Mouse (Mus musculus): ENCODE results near the gene Agps. TPM values are rescaled to one million over a fixed set of nuclear protein-coding genes. Genes with fewer than 3 reads are reported as not detected.

Agps gene
- polyA plus RNA-seq, 1 experiment from 2014 or later = 10.9 TPM

GRCm38 (mm10) chr2:75955709-75956108 lies 123.7 kb downstream of the Agps start:
- no peak for ATAC-seq (ENCODE audit: low read depth)
- Histone ChIP-seq H3K36me3 (ENCODE audit: control insufficient read depth, insufficient read depth) (no peaks in the 10 kb centered on the region), H3K27ac (ENCODE audit: low read length) (no peak overlapping the region), H3K9ac (ENCODE audit: low read depth, low read length) (no peak overlapping the region), H3K4me1 (ENCODE audit: control insufficient read depth, low read depth, low read length) (no peaks in the 10 kb centered on the region), H3K4me3 (ENCODE audit: low read depth, low read length) (no peak overlapping the region), H3K4me2 (ENCODE audit: low read depth, low read length) (no peak overlapping the region), H3K9me3 (replicated peaks; ENCODE audit: control insufficient read depth, low read length) (no peaks in the 10 kb centered on the region), H3K27me3 (ENCODE audit: control insufficient read depth, insufficient read depth, low read depth, low read length) (no peaks in the 10 kb centered on the region)
- whole genome bisulfite sequencing (ENCODE audit: insufficient replicate concordance) = 54% methylated on average over 14 of the region's 14 CpGs

- no peak overlapping the region for H3K4me2 ChIP-seq (ENCODE audit: low read depth, low read length)
- no peak overlapping the region for H3K9ac ChIP-seq (ENCODE audit: low read depth, low read length)
Observed at GRCm38 (mm10) chr2:75959183-75959849, 127.3 kb downstream of the Agps start.

GRCm38 (mm10) chr2:75959850-75960365 lies 127.9 kb downstream of the Agps start:
- H3K4me2 ChIP-seq (ENCODE audit: low read depth, low read length) = no peak overlapping the region
- no peak overlapping the region for H3K4me3 ChIP-seq (ENCODE audit: low read depth, low read length)
- WGBS (ENCODE audit: insufficient replicate concordance) = 39% methylated on average over 15 of the region's 15 CpGs

More at GRCm38 (mm10) chr2:75959183-75959849, 127.3 kb downstream of the Agps start:
- no peak for ATAC-seq (ENCODE audit: low read depth)
- H3K9me3 ChIP-seq (replicated peaks; ENCODE audit: control insufficient read depth, low read length) = no peaks in the 10 kb centered on the region
- H3K4me3 ChIP-seq (ENCODE audit: low read depth, low read length) = no peak overlapping the region
- no peaks in the 10 kb centered on the region for H3K4me1 ChIP-seq (ENCODE audit: control insufficient read depth, low read depth, low read length)
- no peak overlapping the region for H3K27ac ChIP-seq (ENCODE audit: low read length)
- H3K27me3 ChIP-seq (ENCODE audit: control insufficient read depth, insufficient read depth, low read depth, low read length) = no peaks in the 10 kb centered on the region
- H3K36me3 ChIP-seq (ENCODE audit: control insufficient read depth, insufficient read depth) = no peaks in the 10 kb centered on the region
- 52% methylated on average over 18 of the region's 18 CpGs for WGBS (ENCODE audit: insufficient replicate concordance)

GRCm38 (mm10) chr2:75960366-75961330 lies 128.7 kb downstream of the Agps start:
- H3K4me2 ChIP-seq (ENCODE audit: low read depth, low read length) = no peak overlapping the region
- peaks cover 3% of the 10 kb centered on the region; the same call in 1 of the 2 replicates for H3K4me1 ChIP-seq (ENCODE audit: control insufficient read depth, low read depth, low read length)
- H3K9ac ChIP-seq (ENCODE audit: low read depth, low read length) = no peak overlapping the region
- peak; percentile 53; the same call in 1 of the 2 replicates for ATAC-seq (ENCODE audit: low read depth)
- H3K4me3 ChIP-seq (ENCODE audit: low read depth, low read length) = no peak overlapping the region
- no peaks in the 10 kb centered on the region for H3K9me3 ChIP-seq (replicated peaks; ENCODE audit: control insufficient read depth, low read length)
- WGBS (ENCODE audit: insufficient replicate concordance) = 51% methylated on average over 15 of the region's 15 CpGs
- H3K27ac ChIP-seq (ENCODE audit: low read length) = no peak overlapping the region
- no peaks in the 10 kb centered on the region for H3K27me3 ChIP-seq (ENCODE audit: control insufficient read depth, insufficient read depth, low read depth, low read length)
- no peaks in the 10 kb centered on the region for H3K36me3 ChIP-seq (ENCODE audit: control insufficient read depth, insufficient read depth)

More at GRCm38 (mm10) chr2:75959850-75960365, 127.9 kb downstream of the Agps start:
- no peak overlapping the region for H3K27ac ChIP-seq (ENCODE audit: low read length)
- H3K27me3 ChIP-seq (ENCODE audit: control insufficient read depth, insufficient read depth, low read depth, low read length) = no peaks in the 10 kb centered on the region
- peaks cover 3% of the 10 kb centered on the region; the same call in 1 of the 2 replicates for H3K4me1 ChIP-seq (ENCODE audit: control insufficient read depth, low read depth, low read length)
- H3K36me3 ChIP-seq (ENCODE audit: control insufficient read depth, insufficient read depth) = no peaks in the 10 kb centered on the region
- H3K9ac ChIP-seq (ENCODE audit: low read depth, low read length) = no peak overlapping the region
- no peaks in the 10 kb centered on the region for H3K9me3 ChIP-seq (replicated peaks; ENCODE audit: control insufficient read depth, low read length)
- no peak for ATAC-seq (ENCODE audit: low read depth)

DNA sequence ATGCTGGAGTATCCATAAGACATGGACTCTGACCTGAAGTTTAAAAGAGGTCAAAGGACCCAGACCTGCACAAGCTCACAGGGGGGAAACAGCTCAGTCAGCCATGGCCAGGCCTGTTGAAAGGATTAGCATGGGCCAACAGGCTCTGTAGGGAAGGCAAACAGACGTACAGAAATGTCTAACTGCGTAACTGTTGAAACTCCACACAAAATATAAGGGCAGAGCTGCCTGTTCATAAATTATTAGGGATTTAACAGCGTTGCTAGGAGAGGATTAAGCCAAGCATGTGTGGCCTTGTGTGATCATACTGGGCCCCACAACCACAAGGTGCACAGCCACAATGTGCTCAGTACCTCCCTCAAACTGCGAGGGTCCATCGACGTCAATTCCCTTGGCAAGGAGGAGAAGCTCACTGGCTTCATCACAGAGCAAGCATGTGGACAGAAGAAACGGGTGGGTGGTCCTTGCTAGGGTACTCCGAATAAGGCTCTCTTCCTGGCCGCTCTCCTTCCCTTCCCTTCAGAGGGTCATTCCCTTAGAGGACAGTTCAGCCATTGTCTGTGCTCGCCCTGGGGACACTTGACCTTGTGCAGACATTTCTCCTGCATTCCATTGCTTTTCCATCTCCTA lies 131.3 kb downstream of the Agps start:
- ATAC-seq (ENCODE audit: low read depth) = no peak
- WGBS (ENCODE audit: insufficient replicate concordance) = 68% methylated on average over 10 of the region's 10 CpGs
- Histone ChIP-seq H3K4me1 (ENCODE audit: control insufficient read depth, low read depth, low read length) (peaks cover 3% of the 10 kb centered on the region; the same call in 1 of the 2 replicates), H3K27me3 (ENCODE audit: control insufficient read depth, insufficient read depth, low read depth, low read length) (no peaks in the 10 kb centered on the region), H3K9me3 (replicated peaks; ENCODE audit: control insufficient read depth, low read length) (no peaks in the 10 kb centered on the region), H3K36me3 (ENCODE audit: control insufficient read depth, insufficient read depth) (no peaks in the 10 kb centered on the region), H3K4me3 (ENCODE audit: low read depth, low read length) (no peak overlapping the region), H3K27ac (ENCODE audit: low read length) (no peak overlapping the region), H3K4me2 (ENCODE audit: low read depth, low read length) (no peak overlapping the region), H3K9ac (ENCODE audit: low read depth, low read length) (no peak overlapping the region)

GRCm38 (mm10) chr2:75964051-75964450 lies 132.1 kb downstream of the Agps start:
- Histone ChIP-seq H3K27ac (ENCODE audit: low read length) (no peak overlapping the region), H3K4me1 (ENCODE audit: control insufficient read depth, low read depth, low read length) (peaks cover 3% of the 10 kb centered on the region; the same call in 1 of the 2 replicates), H3K27me3 (ENCODE audit: control insufficient read depth, insufficient read depth, low read depth, low read length) (no peaks in the 10 kb centered on the region), H3K9me3 (replicated peaks; ENCODE audit: control insufficient read depth, low read length) (no peaks in the 10 kb centered on the region), H3K9ac (ENCODE audit: low read depth, low read length) (no peak overlapping the region), H3K36me3 (ENCODE audit: control insufficient read depth, insufficient read depth) (no peaks in the 10 kb centered on the region), H3K4me2 (ENCODE audit: low read depth, low read length) (peak overlapping the region; percentile 47), H3K4me3 (ENCODE audit: low read depth, low read length) (peak overlapping the region; percentile 17; the same call in 1 of the 2 replicates)
- no peak for ATAC-seq (ENCODE audit: low read depth)
- WGBS (ENCODE audit: insufficient replicate concordance) = 45% methylated on average over 5 of the region's 5 CpGs

- no peaks in the 10 kb centered on the region for H3K36me3 ChIP-seq (ENCODE audit: control insufficient read depth, insufficient read depth)
- H3K9me3 ChIP-seq (replicated peaks; ENCODE audit: control insufficient read depth, low read length) = no peaks in the 10 kb centered on the region
- peaks cover 3% of the 10 kb centered on the region; the same call in 1 of the 2 replicates for H3K4me1 ChIP-seq (ENCODE audit: control insufficient read depth, low read depth, low read length)
- ATAC-seq (ENCODE audit: low read depth) = no peak
- WGBS (ENCODE audit: insufficient replicate concordance) = 12% methylated on average over 14 of the region's 14 CpGs
- peak overlapping the region; percentile 17 for H3K4me3 ChIP-seq (ENCODE audit: low read depth, low read length)
- no peak overlapping the region for H3K27ac ChIP-seq (ENCODE audit: low read length)
- no peak overlapping the region for H3K9ac ChIP-seq (ENCODE audit: low read depth, low read length)
- H3K4me2 ChIP-seq (ENCODE audit: low read depth, low read length) = peak overlapping the region; percentile 47
- H3K27me3 ChIP-seq (ENCODE audit: control insufficient read depth, insufficient read depth, low read depth, low read length) = no peaks in the 10 kb centered on the region
Observed at GRCm38 (mm10) chr2:75964512-75964911, 132.5 kb downstream of the Agps start.

DNA sequence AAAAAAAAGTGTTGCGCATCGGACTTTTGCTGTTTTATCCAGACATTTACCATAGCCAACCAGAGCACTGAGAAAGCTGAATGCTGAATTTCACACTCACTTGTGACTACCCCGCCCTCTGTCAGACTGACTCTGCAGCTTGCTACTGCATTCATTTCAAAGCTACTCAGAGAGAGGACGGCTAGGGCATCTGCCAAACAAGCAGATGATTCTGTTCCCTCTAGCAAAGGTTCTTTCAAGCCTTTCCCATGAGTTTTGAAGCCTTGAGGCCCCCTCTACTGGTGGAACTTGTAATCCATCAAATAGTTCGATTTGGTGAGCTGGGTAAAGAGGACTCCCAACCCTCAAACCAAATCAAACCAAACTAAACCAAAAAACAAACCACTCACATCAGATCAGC lies 133.0 kb downstream of the Agps start:
- Histone ChIP-seq H3K4me1 (ENCODE audit: control insufficient read depth, low read depth, low read length) (peaks cover 3% of the 10 kb centered on the region; the same call in 1 of the 2 replicates), H3K27me3 (ENCODE audit: control insufficient read depth, insufficient read depth, low read depth, low read length) (no peaks in the 10 kb centered on the region), H3K9me3 (replicated peaks; ENCODE audit: control insufficient read depth, low read length) (no peaks in the 10 kb centered on the region), H3K4me3 (ENCODE audit: low read depth, low read length) (peak overlapping the region; percentile 16), H3K27ac (ENCODE audit: low read length) (no peak overlapping the region), H3K9ac (ENCODE audit: low read depth, low read length) (no peak overlapping the region), H3K36me3 (ENCODE audit: control insufficient read depth, insufficient read depth) (no peaks in the 10 kb centered on the region), H3K4me2 (ENCODE audit: low read depth, low read length) (peak overlapping the region; percentile 47)
- WGBS (ENCODE audit: insufficient replicate concordance) = 16% methylated on average over 5 of the region's 5 CpGs
- ATAC-seq (ENCODE audit: low read depth) = no peak

Measured in liver, embryonic 16.5 days (tissue).